Mouse (Mus musculus) splenic B cell, adult 2 months (primary cell): ENCODE data around the gene Ccdc136.
A peak's percentile ranks its signal among the peaks of the same experiment; 100 is the strongest.

Experiments
- DNase-seq: peaks from one replicate; pipeline ENCODE4 v3.0.0-alpha.2; 2011; ENCODE audit warnings: low read depth, low spot score
- H3K27me3 ChIP-seq: 2 replicates; pipeline ENCODE4 v1.6.1; 2012; ENCODE audit warnings: mild to moderate bottlenecking, low read length, moderate library complexity, mixed read lengths; ENCODE audit not compliant: control insufficient read depth, poor library complexity, insufficient read depth, severe bottlenecking
- H3K36me3 ChIP-seq: 2 replicates; pipeline ENCODE4 v1.6.1; 2012; ENCODE audit warnings: mild to moderate bottlenecking, low read length, moderate library complexity, mixed read lengths; ENCODE audit not compliant: control insufficient read depth, poor library complexity, insufficient read depth, severe bottlenecking

Gene Ccdc136

DNA sequence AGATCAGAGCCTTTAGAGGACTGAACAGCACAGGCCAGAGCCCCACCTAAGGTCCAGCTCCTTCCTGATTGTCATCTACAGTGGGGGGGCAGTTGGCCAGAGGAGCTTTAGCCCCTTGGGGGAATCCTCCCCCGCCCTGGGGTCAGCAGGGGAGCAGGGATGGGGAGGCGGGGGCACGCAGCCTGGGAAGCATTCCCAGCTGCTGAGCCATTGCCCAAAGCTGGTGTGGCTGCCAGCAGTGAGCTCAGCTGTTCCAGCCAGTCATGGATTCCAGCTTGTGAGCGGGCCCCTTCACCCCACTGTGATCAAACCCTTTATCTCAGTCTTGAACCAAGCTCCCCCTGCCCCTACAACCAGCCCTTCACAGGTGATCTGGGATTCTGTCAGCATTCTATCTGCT is 43.1 kb downstream of the Ccdc136 start:
- DNase-seq, result no peak
- Histone ChIP-seq H3K36me3 (no peaks in the 10 kb centered on the region), H3K27me3 (no peaks in the 10 kb centered on the region; the same call in 1 of the 2 replicates)

DNA sequence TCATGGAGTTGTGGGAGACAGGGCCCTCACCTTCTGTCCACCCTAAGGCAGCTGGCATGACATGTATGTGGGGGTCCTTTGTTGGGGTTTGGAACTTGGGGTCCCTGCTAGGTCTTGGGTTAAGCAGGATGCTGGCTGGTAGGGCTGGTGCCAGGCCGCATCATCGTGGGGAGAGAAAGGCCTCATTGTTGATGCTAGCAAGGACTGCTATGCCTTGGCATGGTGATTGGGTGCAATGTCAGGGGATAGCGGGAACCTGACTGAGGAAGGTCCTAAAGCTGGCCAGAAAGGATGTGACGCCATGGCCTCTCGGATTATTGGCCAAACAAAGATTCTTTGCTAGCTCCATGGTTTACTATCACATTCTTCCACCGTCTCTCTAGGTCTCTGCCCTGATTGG is 43.7 kb downstream of the Ccdc136 start:
- no peak for DNase-seq
- no peaks in the 10 kb centered on the region; the same call in 1 of the 2 replicates for H3K27me3 ChIP-seq
- H3K36me3 ChIP-seq, result no peaks in the 10 kb centered on the region

DNA sequence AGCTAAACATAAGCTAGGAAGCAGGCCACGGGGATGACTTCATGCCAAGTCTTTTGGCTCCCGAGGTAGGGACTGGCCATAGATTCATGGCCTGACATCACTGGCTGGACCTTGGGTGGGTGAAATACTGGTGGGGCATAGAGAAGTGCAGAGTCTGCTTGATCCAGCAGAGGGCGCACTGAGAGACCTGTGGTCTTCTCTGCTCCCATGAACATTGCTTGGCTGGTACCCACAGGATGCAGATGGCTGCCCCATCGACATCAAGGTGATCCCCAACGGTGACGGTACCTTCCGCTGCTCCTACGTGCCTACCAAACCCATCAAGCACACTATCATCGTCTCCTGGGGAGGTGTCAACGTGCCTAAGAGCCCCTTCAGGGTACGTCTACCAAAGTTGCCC is 48.7 kb downstream of the Ccdc136 start:
- H3K36me3 ChIP-seq, result no peaks in the 10 kb centered on the region
- DNase-seq, result peak; percentile 71
- H3K27me3 ChIP-seq, result no peaks in the 10 kb centered on the region; the same call in 1 of the 2 replicates

DNA sequence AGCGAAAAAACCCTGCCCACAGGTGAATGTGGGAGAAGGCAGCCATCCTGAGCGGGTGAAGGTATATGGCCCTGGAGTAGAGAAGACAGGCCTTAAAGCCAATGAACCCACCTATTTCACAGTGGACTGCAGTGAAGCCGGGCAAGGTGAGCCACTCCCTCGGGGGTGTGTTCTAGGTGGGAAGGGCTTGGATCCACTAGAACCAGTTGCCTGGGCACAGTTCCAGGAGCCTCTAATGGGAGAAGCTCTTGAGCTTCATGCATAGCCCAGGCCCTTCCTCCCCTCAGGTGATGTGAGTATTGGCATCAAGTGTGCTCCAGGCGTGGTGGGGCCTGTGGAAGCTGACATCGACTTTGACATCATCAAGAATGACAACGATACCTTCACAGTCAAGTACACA is 49.2 kb downstream of the Ccdc136 start:
- no peaks in the 10 kb centered on the region; the same call in 1 of the 2 replicates for H3K27me3 ChIP-seq
- no peaks in the 10 kb centered on the region for H3K36me3 ChIP-seq
- no peak for DNase-seq

DNA sequence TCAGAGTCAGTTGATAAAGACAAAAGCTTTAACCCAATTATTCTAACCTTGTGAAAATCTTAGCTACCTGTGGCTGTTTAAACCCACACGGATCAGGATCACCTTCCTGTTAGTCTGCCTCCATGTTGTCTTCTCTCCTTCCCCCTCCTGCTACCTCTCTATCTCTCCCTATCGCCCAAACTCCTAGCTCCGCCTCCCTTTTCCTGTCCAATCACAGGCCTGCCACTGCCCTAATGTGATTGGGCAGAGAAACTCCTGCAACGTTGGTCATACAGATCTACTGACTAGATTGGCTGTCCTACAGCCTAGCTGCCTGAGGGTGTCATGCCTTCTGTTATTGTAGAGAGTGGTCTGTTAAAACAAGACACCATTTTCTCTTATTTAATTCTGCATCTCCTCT is 53.7 kb downstream of the Ccdc136 start:
- H3K27me3 ChIP-seq, result no peaks in the 10 kb centered on the region
- H3K36me3 ChIP-seq, result no peaks in the 10 kb centered on the region
- DNase-seq, result no peak

DNA sequence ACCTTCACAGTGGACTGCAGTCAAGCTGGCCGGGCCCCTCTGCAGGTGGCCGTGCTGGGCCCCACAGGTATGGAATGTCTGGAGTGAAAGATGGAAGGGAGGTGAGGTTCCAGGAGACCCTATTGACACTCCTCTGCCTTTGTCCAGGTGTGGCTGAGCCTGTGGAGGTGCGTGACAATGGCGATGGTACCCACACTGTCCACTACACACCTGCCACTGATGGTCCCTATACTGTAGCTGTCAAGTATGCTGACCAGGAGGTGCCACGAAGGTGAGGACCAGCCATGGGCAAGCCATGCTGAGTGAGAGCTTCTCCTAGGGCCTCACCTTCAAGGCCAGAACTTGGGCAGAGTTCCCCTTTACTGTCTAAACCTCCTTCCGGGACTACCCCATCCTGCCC is 54.6 kb downstream of the Ccdc136 start:
- Histone ChIP-seq H3K27me3 (no peaks in the 10 kb centered on the region), H3K36me3 (no peaks in the 10 kb centered on the region)
- no peak for DNase-seq

DNA sequence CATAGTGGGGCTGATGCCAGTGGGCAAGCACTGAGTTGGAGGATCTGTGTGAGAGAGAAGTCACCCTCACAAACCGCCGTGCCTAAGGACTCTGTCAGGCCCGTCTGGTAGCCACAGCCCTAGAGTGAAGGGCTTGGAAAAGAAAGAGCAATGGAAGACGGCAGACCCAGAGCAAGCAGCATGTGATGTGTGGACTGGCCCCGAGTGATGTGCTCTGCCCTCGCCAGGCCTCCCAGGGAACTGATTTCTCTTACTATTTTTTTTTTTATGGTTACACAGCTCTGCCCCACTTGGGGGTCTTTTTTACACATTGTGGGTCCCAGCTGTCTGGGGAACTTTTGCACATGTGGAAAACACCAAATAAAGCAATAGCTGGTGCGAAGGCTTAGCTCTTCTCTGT is 65.4 kb downstream of the Ccdc136 start:
- DNase-seq, result no peak
- H3K36me3 ChIP-seq, result no peaks in the 10 kb centered on the region

DNA sequence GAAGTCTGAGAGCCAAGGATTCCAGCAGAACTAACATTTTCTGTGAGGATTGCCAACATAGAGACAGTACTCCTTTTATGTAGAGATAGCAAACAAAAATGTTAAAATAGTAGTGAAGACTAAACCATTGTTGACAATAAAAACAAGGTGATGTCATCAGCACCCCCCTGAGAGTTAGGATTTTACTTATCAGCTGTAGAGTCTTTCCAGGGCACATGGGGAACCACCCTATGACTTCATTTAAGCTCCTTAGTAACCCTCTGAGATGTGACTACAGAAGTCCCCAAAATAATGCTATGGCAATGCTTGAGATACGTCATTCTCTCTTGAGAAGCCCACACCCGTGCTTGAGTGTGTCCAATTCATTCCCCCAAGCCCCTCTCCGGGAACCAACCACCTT is 67.3 kb downstream of the Ccdc136 start:
- Histone ChIP-seq H3K36me3 (no peaks in the 10 kb centered on the region), H3K27me3 (no peaks in the 10 kb centered on the region; the same call in 1 of the 2 replicates)
- DNase-seq, result no peak

More for the DNA sequence above, 65.4 kb downstream of the Ccdc136 start:
- H3K27me3 ChIP-seq, result no peaks in the 10 kb centered on the region; the same call in 1 of the 2 replicates

DNA sequence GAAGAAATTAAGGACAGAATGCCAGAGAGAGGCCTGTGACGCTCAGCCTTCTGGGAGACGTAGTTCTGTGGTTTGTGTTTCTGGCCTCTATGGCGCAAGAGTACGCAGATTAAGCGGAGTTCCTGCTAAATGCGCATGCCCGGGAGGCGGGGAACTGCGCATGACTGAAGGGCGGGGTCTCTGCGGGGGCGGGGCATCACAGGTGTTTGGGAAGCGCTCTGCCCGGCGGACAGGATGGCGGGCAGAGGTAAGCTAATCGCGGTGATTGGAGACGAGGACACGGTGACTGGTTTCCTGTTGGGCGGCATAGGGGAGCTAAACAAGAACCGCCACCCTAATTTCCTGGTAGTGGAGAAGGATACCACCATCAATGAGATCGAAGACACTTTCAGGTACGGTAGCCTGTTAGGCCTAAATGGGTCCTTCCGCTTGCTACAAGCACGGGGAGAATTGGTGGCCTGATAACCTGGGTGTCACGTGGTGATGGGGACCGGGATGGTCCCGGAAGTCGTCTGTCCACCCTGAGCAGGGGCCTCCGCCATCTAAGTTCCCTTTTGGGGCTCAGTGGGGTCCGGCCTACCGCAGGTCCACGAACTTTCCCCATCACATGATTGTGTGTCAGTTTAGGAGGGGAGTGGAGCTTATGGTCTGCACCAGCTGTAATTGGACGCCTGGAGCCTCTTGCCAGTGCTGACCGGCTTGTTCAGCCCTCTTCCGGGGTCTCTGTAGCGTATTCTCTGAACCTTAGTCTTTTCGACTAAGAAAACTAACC is 71.7 kb downstream of the Ccdc136 start, which contains the start of gene Atp6v1f:
Gene Atp6v1f, plus strand, starts transcription at position 136 of the 772 bp plus-strand sequence.
- DNase-seq, result peak; percentile 97
- Histone ChIP-seq H3K36me3 (peaks cover 3% of the 10 kb centered on the region; the same call in 1 of the 2 replicates), H3K27me3 (no peaks in the 10 kb centered on the region; the same call in 1 of the 2 replicates)

DNA sequence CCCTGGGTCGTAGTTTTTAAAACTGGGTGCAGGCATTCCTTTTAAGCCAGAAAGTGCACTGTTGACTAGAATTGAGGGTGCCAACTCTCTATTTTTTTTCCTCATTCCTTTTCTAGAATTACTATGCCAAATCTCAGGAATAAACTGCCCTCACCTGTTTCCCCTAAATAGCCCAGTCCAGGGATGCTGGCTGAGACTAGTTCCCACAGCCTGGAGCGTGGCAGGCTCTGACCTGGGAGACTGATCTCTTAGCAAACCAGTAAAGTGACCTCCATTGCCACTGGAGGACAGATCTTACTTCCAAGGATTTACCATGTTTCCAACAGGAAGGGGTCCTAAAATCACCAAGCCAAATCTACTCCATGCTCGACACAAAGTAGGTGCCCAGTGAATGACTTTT is 72.7 kb downstream of the Ccdc136 start:
- H3K36me3 ChIP-seq, result peaks cover 3% of the 10 kb centered on the region; the same call in 1 of the 2 replicates
- H3K27me3 ChIP-seq, result no peaks in the 10 kb centered on the region
- no peak for DNase-seq

DNA sequence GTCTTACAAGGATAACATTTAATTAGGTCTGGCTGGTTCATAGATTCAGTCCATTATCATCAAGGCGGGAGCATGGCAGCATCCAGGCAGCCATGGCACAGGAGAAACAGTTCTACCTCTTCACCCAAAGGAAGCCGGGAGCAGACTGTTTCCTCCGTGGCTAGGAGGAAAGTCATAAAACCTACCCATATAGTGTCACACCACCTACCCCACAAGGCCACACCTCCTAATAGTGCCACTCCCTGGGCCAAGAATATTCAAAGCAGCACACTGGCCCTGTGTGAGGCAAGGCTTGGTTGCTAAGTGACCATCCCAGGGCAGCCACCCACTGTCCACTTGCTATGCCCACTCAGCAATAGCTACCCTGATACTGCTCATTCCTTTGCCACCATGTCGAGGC is 75.0 kb downstream of the Ccdc136 start, which contains the start of gene Atp6v1fnb:
Gene Atp6v1fnb, plus strand, starts transcription at position 301 of the 400 bp plus-strand sequence.
- no peaks in the 10 kb centered on the region for H3K27me3 ChIP-seq
- no peak for DNase-seq

DNA sequence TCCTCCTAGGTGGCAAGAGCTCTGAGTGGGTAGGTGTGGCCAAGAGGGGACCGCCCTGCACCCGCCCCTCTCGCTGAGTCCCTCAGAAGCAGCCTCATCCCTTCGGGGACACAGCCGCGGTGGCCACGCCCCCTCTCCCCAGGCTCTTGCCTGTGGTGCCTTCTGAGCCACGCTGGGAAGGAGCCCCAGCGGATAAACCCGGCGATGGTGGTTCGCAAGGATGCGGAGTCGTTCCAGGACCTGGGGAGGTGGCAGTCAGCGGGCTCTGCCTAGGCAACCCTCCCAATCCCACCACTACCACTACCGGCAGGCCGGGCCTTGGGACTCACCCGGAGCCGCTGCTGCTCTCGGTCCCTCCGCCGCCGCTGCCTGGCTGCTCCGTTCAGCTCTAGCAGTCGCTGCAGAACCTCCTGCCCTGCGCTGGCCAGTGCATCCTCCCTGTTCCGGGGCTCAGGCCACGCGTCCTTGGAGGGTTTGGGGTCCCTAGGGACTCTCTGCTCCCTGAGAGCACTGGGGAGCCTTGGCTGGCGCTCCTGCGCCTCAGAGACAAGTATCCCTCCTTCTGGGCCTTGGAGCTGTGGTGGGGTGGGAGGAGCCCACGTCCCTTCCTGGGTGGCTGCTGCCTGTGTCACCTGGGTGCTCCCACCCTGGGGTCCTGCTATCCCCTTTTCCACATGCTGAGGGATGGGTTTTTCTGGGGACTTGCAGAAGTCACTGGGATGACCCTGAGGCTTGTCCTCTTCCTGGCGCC is 78.0 kb downstream of the Ccdc136 start:
- DNase-seq, result peak; percentile 78
- Histone ChIP-seq H3K36me3 (peaks cover 3% of the 10 kb centered on the region; the same call in 1 of the 2 replicates), H3K27me3 (no peaks in the 10 kb centered on the region)

More for the DNA sequence above, 75.0 kb downstream of the Ccdc136 start, which contains the start of gene Atp6v1fnb:
- peaks cover 3% of the 10 kb centered on the region; the same call in 1 of the 2 replicates for H3K36me3 ChIP-seq

DNA sequence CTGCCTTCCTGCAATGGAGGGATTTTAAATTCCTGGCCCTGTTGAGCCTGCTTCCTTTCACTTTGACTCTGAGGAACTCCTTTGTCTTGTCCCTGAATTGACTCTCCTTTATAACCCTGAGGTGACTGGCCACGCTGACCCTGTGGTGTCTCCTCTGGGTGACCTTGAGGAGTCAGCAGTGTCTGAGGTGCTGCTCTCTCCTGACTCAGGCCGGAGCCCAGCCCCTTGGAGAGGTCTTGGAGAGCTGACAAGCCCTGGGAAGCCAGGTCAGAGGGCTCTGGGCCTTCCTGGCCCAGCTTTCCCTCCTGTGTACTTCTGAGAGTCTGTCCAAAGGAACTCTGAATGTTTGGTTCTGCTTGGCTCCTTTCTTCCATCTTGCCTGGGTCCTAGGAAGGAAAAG is 78.6 kb downstream of the Ccdc136 start:
- no peak for DNase-seq
- H3K36me3 ChIP-seq, result peaks cover 3% of the 10 kb centered on the region; the same call in 1 of the 2 replicates
- no peaks in the 10 kb centered on the region for H3K27me3 ChIP-seq
